Mouse (Mus musculus) lung, postnatal 0 days (tissue): ENCODE data around the gene Calhm5.

Source experiments
- CTCF ChIP-seq: IDR thresholded peaks from 2 replicates; pipeline ENCODE4 v1.5.1; 2016; ENCODE audit warnings: antibody characterized with exemption, mild to moderate bottlenecking
- EP300 ChIP-seq: IDR thresholded peaks from 2 replicates; pipeline ENCODE4 v1.6.1; 2016; ENCODE audit warnings: antibody characterized with exemption, mild to moderate bottlenecking, control low read depth

- TF ChIP-seq CTCF (no peak), EP300 (no peak)
Observed at GRCm38 (mm10) chr10:34139768-34140167, 43.4 kb upstream of the Calhm5 start.
